Mouse (Mus musculus) embryo, embryonic 10 days (tissue): ENCODE results near the gene 1700025C18Rik.

ENCODE experiments used
- DNase-seq: peaks from one replicate; pipeline ENCODE4 v3.0.0-alpha.2; 2015; ENCODE audit warnings: low spot score

1700025C18Rik gene

DNA sequence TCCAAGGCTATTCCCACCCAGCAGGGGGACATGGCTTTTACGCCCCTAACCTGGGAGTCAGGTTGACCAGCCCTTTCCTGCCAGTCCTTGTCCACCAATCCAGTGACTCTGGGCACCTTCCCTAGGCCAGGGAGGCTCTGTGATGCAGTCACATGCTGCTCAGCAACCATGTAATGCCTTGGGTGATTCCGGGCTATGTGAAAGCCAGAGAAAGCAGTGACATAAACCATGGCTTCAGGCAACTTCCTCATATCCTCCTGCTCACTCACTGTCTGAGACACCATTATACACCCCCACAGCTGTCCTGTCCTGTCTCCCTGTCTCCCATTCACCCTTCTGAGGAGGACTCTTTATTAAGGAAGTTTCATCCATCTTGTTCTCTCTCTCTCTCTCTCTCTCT is at the start of gene 1700025C18Rik:
1700025C18Rik (minus strand) TSS at position 101 of the 400 bp plus-strand sequence.
- no peak for DNase-seq

DNA sequence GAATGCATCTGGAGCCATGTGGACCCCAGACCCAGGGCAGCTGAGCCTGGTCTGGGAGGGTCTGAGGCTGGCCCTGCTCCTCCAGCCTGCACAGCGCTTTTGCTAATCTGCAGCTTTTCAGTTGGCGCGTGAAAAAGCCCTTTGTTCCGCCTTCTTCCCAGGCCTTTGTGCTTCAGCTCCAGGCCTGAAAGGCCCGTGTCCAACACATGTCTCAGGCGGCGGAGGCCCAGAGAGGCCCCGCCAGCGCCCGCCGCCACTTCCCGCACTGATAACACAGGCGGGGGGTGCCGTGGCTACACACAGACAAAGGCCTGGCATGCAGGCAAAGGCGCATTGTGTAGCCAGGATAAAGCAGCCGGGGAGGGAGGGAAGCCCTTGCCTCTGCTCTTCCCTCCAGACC is 45.5 kb upstream of the 1700025C18Rik start:
- DNase-seq, result peak; percentile 83

DNA sequence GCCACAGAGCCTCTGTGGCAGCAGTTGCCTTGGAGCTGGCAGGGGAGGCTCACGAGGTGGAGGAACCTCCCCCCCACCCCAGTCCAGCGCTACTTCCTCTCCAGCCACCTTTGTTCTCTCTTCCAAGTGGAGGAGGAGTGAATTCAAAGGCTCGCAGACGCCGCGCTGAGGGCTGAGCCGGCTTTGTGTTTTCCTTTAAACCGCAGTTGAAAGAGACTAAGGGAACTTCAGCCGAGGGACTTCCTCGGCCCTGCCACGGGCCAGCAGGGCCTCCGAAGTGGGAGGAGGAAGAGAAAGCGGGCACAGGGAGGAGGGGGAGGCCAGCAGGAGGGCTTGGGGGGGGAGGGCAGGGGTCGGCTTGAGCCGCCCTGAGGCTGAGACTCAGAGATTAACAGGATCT is 43.0 kb upstream of the 1700025C18Rik start:
- peak; percentile 82 for DNase-seq

DNA sequence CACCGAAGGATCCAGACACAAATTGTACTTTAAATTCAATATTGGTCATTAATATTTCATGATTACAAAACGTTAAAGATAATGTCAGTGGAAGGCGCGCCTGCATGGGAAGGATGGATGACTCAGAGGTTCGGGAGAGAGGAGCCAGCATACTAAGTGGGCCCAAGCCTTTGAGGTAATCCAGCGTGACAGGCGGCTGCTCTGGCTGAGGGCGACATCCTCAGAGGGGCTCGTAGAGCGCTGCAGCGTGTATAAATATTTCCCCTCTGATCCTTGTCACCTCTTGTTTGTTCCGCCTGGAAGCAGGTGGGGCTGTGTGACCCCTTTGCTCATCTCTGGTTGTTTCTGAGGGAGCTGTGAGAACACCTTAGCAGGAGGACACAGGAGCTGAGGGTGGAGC is 40.9 kb upstream of the 1700025C18Rik start:
- DNase-seq, result peak; percentile 50

DNA sequence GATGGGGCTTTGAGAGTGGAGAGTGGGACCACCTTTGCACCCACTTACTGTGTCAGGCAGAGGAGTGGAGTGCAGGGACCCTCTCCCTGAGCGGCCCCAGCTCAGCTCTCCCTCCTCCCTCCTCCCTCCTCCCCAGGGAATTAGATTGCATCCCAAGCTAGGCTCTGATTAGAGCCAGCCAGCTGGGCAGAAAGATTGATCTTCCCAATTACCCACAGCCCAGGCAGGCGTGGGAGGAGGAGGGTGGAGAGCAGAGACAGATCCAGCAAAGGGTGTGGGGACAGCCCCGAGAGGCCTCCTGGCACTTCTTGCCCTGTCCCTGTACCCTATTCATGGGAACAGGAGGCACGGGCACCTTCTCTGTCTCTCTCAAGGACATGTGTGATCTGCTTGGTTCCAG is 38.6 kb upstream of the 1700025C18Rik start:
- no peak for DNase-seq

DNA sequence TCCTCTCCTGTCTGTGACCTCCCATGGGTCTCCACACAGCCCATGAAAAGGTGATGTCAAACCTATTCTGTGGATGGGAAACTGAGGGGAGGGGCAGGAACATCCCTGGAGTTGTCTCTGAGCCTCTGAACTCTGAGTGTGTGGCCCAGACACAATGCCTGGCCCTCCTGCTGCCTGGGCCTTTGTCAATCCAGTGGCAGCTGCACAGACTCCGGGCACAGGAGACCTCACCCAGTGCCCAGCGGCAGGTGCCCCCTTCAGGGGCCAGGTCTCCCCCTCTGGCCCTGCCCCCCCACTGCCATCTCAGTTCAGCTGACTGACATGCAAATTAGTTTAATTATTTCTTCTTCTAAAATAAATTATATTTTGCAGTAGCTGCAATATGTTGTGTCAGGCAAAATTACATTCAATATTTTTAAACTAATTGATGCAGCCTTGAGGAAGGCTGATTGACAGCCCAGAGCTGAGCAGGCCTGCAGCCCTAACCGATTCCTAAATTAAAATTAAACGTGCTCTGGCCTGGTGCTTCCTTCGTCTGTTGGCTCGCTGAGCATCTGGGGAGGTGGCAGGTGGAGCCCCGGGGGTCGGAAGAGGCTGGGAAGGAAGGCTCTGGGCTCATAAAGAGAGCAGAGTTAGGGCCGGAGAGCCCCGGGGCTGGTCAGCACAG is 36.5 kb upstream of the 1700025C18Rik start:
- no peak for DNase-seq

DNA sequence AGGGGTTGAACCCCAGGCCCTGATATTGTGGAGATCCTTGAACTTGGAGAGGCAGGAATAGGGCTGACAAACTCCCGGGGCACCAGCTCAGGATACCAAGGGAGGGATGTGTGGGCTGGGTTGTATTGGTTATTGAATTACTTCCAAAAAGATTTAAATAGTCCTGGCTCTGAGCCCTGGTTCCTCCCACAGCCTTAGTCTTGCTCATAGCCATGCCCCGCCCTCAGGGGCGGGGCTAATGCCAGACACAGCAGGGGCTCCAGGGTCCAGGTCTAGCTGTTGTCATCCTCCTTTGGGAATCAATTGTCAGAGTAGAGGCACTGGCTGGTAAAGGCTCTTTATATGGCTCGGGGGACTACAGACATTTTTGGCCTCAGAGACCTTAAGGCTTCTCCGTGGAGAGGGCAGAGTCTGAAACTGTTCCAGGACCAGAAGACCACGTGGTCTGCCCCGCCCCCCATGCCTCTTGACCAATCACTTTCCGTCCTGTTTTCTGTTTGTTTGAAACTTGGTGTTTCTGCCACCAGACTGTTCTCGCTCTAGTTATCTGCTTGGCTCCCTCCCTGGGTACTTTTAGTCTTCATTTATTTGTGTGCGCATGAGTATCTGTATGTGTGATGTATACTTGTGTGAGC is 30.8 kb upstream of the 1700025C18Rik start:
- DNase-seq, result no peak

DNA sequence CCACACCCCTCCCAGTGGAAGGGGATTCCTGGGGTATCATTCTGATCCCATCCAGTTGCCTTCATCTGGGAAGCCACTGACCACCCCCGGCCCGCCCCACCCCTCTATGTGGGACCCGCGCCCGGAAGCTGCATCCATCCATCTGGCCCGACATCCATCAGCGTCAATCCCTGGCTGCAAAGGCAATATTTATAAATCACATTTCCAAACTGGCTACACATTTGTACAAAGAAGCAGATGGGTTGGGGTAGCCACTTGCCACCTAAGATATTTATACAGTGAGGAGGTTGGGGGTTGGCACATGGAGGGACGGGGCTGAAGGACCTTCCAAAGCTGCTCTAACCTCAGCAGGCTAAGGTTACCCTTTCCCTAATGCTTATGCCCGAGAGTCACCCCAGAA is 30.2 kb upstream of the 1700025C18Rik start:
- no peak for DNase-seq

DNA sequence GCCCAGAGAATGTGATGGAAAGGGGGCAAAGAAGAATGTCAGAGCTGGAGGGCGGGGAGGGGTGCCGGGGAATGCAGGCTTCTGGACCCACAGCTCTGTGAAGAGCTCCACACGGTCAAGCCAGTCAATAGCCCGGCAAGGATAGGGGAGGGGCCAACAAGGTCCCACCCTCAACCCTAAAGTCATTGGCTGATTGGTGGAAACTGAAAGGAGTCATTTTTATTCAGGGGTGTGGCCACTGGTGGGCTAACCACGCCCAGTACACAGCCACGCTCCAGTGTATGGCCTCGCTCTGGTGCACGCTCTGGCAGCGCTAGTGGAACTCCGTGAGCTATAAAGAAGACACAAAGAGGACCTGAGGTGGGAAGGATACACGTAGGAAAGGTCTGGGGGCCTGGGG is 23.2 kb upstream of the 1700025C18Rik start:
- peak; percentile 79 for DNase-seq

DNA sequence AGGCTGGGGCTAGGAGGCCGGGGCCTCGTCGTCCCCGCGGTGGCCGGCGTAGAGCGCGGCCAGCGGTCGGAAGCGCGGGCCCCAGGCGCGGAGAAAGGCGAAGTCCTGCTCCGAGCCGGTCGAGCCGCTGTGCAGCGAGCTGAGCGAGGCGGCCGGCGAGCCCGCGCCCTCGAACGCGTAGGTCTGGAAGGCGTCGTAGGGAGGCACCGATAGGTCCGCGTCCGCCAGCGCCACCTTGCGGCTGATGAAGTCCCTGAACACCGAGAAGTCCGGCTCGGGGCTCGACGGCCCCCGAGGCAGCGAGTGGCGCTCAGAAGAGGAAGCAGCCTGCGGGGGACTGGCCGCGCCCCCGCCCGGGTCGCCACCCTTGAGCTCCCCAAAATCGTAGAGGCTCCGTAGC is 21.6 kb upstream of the 1700025C18Rik start:
- peak; percentile 96 for DNase-seq

DNA sequence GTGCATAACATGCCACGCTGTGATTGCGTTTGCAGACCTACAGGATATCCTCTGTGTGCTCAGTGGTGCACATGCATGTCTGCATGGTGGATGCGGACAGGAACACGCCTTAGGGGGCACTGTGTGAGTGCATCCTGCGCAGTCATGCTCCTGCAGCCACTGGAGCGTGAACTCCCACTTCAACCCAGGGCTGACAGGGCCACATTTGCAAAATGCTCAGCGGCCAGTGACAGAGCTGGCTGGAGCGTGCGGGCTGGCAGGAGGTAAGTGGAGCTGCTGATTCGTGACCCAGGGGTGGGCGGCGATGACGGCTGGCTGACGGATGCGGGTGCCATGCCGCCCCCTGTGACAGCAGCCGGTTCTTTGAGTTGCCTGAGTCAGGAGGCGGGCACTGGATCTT is 16.0 kb upstream of the 1700025C18Rik start:
- peak; percentile 27 for DNase-seq

DNA sequence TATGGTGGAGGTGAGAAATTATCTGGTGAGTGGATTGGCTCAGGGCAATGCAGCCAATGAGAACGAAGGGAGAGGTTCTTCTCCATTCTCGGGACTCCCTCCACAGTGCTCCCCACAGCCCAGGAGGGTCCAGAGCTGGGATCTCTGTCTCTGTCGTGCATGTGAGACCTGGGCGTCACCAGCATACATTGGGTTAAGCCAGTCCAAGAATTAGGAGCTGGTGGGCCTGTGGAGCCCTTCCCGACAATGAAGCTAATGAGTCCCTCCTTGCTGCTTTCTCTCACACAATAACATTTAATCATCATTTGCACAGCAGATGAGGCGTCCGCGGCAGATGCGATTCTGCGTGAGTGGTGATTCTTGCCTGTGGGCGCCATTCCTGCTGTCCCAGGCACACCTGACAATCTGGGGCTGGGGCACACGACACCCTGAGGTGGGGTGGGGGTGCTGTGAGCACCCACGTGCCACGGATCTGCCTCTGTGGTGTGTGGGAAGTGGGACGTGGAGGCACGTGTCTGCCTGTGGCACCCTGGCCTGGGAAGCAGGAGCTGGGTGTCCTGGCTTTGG is 15.0 kb upstream of the 1700025C18Rik start:
- DNase-seq, result no peak

DNA sequence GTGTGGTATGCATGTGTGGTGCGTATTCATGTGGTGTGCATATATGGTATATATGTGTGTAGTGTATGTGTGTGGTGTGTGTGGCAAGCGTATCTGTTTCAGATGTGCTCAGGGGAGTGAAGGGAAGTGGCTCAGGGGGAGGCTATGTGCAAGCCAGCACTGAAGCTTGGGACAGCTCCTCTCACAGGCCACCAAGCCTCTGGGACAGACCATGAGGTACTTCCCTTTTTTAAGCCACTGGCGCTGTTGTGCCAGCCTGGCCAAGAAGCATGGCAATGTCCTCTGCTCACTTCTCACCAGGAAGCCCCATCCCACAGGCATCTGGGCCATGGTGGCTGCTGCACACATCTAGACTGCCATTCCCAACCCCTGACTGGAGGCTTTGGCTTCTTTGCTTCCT is 12.4 kb upstream of the 1700025C18Rik start:
- DNase-seq, result no peak

DNA sequence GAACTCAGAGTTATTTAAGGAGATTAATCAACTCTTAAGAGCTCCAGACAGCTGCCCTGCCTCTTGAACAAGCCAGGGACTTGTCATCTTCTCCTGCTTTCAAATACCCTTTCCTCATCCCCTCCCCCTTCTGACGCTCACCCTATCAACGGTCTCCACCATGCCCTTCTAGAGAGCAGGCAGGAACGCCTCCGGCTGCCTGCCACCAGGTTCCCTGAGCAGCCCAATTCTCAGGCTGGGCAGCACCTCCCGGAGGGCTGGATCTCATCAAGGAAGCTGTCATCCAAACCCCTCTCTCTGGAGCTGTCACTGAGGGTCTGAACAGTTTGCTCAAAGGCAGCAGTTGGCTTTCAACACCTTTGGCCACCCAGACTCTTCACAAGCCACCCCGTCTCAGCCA is 10.2 kb upstream of the 1700025C18Rik start:
- DNase-seq, result peak; percentile 48

DNA sequence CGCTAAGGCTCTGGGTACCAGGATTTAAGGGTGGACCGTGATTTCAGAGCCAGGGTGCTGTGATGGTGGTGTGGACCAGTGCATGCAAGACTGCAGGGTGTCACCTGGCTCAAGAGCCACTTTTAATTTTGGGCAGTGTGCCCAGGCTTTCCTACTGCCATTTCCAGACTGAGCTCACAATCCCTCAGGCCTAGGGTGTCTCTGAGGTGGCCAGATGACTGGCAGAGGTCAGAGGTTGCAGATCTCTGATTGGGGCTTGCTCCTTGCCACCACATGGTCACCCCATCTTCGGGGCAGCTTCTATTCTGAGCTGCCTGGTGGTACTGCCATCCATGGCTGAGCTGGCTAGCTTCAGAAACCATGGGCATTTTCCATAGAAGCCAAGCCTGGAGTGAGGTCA is 8.3 kb upstream of the 1700025C18Rik start:
- DNase-seq, result no peak

DNA sequence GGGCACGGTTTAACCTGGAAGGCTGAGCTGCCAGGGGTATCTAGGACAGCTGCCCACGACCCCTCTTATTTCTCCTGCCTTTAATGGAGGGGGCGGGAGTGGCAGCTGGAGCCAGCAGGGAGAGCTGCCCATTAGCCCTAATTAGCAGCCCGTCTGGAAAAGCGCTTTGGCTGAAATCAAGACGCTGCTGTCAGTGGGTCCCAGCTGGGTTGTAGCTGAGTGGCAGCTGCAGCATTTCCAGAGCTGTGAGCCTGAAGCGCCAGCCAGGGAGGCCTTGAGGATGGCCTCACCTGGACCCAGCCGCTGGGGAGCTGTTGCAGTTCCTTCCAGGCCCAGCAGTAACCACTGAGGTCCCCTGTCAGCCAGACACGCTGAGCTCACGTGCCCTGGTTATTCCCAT is 5.8 kb upstream of the 1700025C18Rik start:
- peak; percentile 43 for DNase-seq

DNA sequence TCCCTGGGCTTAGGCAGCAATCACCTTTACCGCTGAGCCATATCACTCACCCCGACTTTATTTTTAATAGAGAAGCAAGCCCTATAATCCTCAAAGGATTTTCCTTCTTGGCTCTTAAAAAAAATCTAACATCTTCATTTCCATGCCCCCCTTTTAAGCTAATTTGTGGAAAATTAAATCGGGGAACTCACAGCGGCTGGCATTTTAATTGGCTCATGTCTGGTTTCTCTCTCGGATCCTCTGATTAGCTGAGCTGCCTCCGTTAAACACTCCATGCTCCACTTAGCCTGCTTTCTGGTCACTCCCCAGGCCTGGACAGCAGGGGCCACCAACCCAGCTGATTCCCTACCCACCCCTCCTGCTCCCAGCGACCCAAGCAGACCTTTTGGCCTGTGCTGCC is 1.8 kb upstream of the 1700025C18Rik start:
- no peak for DNase-seq

DNA sequence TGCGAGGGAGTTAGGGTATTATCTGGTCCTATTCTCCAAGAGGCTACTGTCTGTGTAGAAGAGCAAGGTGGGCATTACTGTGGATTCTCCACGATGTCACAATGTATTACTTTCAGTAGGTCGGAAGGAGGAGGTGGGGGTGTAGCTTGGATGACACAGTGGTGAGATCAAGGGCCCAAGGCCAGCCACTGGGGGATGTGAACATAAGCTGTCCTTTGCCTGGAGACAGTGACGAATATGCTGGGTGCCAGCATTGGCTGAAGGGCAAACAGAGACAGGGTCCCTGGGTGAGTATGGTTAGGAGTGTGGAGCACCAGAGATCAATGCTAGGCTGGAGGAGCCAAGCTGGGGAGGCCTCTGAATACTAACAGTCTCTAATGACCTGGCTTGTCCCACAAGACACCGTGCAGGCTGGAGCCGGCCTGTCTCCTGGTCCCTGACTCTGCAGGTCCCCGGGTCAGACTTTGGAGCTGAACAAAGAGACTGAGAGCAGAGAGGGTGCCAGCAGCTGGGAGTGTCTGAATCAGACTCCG is 949 bp upstream of the 1700025C18Rik start:
- no peak for DNase-seq

DNA sequence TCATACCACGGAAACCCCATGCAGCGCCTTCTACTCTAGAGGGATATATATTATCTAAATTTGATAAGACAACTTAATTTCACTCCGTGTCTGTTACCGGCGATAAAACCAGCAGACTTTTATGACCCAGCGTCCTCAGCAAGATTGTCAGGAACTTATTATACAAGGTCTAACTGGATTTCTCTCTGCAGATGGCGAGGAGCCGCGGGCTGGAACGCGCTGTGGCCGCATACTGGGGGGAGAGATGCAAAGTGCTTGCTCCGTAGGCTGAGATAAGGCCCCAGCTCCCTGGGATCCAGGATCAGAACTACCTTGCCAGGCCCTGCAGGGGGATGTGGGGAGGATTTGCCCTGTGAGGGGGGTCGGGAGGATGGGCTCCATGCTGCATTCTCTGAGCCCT is 1.1 kb downstream of the 1700025C18Rik start:
- DNase-seq, result no peak

DNA sequence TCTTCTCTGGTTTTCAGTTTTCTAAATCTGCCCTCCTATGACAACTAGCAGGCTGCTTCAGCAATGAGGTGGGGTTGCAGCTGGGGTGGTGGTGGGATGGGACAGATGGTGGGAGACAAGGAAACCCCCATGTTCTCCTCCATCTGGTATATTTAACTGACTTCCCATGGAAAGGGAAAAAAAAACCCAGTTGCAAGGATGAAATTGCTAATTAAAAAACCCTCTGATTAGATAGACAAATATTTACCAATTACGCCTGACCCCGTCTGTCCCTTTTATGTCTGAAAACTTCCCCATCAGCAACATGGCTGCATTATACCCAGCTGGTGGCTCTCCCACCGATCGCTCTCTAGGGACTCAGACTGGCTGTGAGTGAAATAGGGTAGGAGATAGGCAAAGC is 3.9 kb downstream of the 1700025C18Rik start:
- no peak for DNase-seq

DNA sequence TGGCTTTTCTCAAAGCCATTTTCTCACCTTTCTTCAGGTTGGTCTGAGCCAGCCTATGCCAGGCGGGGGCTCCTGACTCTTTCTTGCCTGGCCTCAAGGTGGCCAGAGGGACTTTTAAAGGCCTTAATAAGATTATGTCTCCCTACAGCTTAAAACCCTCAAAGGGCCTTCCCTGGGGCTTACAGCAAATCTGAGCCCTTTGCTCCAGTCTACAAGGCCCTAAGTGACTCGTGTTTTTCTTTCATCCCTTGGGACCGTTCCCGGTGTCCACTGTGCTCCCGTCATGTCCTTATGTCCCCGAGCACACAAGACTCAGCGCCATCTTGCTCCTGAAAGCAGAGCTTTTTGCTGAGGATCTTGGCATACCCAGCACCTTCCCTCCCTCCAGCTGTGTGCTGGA is 9.3 kb downstream of the 1700025C18Rik start:
- no peak for DNase-seq

DNA sequence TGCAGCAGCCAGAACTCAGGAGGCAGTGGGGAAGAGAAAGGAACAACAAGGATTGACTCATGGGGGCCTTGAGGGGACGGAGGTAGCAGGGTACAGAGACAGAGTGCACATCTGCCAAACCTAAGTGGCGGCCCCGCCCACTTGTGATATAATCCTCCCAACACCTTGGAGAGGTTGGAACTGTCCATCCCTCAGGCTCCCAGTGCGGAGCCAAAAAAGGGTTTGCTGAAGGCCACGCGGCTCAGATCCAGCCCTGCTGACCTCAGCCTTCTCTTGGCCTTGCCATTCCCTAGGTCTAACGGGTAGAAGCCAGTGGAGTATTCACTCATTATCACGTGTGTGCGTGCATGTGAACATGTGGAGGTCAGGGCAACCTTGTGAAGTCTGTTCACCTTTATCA is 9.9 kb downstream of the 1700025C18Rik start:
- no peak for DNase-seq

DNA sequence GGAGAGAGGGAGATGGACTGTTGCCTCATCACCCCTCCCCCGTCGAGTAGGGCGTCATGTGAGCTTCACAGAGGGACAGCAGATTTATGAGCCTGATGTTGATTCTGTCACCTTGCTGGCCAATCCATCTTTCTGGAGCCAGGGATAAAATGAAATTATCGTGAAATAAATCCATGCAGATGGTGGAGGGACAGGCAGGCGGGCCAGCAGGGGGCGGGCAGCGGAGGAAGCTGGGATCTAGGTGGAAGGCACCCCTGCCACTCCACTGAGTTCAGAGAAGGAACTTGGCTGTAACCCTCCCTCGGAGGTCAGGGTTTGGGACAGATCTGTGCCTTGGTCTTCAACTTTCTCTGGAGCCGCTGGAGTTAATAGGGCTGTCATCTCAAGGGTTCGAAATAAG is 11.9 kb downstream of the 1700025C18Rik start:
- peak; percentile 42 for DNase-seq
